Mouse (Mus musculus) spleen, postnatal 36 days (tissue): ENCODE measurements around the gene Kcna5.

ENCODE experiments used
- DNase-seq, 2 experiments: peaks; one replicate each; pipeline ENCODE4 v3.0.0; 2022; ENCODE audit warnings: low spot score in 2 of 2, mixed read lengths in 1 of 2

The Kcna5 gene

GRCm38 (mm10) chr6:126536926-126537325 lies 1.7 kb upstream of the Kcna5 start:
- no peak for DNase-seq

- no peak for DNase-seq
Observed at GRCm38 (mm10) chr6:126535911-126536270, 679 bp upstream of the Kcna5 start.

- no peak for DNase-seq
Observed at GRCm38 (mm10) chr6:126534531-126535207, 543 bp downstream of the Kcna5 start.

- DNase-seq = no peak
Observed at GRCm38 (mm10) chr6:126531306-126531705, 3.9 kb downstream of the Kcna5 start.

- no peak for DNase-seq
Observed at GRCm38 (mm10) chr6:126530019-126530418, 5.2 kb downstream of the Kcna5 start.

GRCm38 (mm10) chr6:126514720-126515119 lies 20.5 kb downstream of the Kcna5 start:
- DNase-seq = no peak

GRCm38 (mm10) chr6:126513714-126514248 lies 21.4 kb downstream of the Kcna5 start:
- DNase-seq = no peak

GRCm38 (mm10) chr6:126513154-126513553 lies 22.1 kb downstream of the Kcna5 start:
- DNase-seq = no peak

GRCm38 (mm10) chr6:126508671-126509070 lies 26.5 kb downstream of the Kcna5 start:
- no peak for DNase-seq

GRCm38 (mm10) chr6:126503920-126504319 lies 31.3 kb downstream of the Kcna5 start:
- no peak for DNase-seq

- DNase-seq = no peak
Observed at GRCm38 (mm10) chr6:126502691-126503301, 32.4 kb downstream of the Kcna5 start.

- no peak for DNase-seq
Observed at GRCm38 (mm10) chr6:126500985-126501384, 34.2 kb downstream of the Kcna5 start.

GRCm38 (mm10) chr6:126500088-126500487 lies 35.1 kb downstream of the Kcna5 start:
- peak in 1 of 2 experiments; percentile 5 for DNase-seq

GRCm38 (mm10) chr6:126497878-126498277 lies 37.3 kb downstream of the Kcna5 start:
- DNase-seq = no peak

GRCm38 (mm10) chr6:126497173-126497839 lies 37.9 kb downstream of the Kcna5 start:
- no peak for DNase-seq

GRCm38 (mm10) chr6:126487136-126487535 lies 48.1 kb downstream of the Kcna5 start:
- no peak for DNase-seq

GRCm38 (mm10) chr6:126484887-126485286 lies 50.3 kb downstream of the Kcna5 start:
- no peak for DNase-seq

GRCm38 (mm10) chr6:126483264-126483867 lies 51.8 kb downstream of the Kcna5 start:
- no peak for DNase-seq
